Mouse (Mus musculus) stomach, postnatal 0 days (tissue): ENCODE measurements at regions not wholly inside any gene's neighbourhood (a gene's known extent, or its start where the extent isn't known, plus 50 kb on each side); places are given as distances from the start of the nearest gene placed in this dataset.

Experiments used
- ATAC-seq: fragments of 200-750 bp; cut with Nextera tagmentation; 2 replicates; pipeline ENCODE4 v1.8.0; 2017; ENCODE audit not compliant: low FRiP score, low TSS enrichment
- DNase-seq: peaks from one replicate; pipeline ENCODE4 v3.0.0-alpha.2; 2016; ENCODE audit warnings: low spot score
- H3K27ac ChIP-seq: fragments of 300-500 bp; sonication (generic); replicated peaks from 2 replicates; pipeline ENCODE4 v1.5.1; 2014; ENCODE audit warnings: mild to moderate bottlenecking, control low read depth
- H3K27me3 ChIP-seq: fragments of 300-500 bp; sonication (generic); 2 replicates; pipeline ENCODE4 v1.6.1; 2014; ENCODE audit warnings: low read length; ENCODE audit not compliant: control insufficient read depth, insufficient read depth
- H3K36me3 ChIP-seq: fragments of 300-500 bp; sonication (generic); 2 replicates; pipeline ENCODE4 v1.6.1; 2014; ENCODE audit warnings: low read length, mixed read lengths; ENCODE audit not compliant: control insufficient read depth, insufficient read depth
- H3K4me1 ChIP-seq: fragments of 300-500 bp; sonication (generic); replicated peaks from 2 replicates; pipeline ENCODE4 v1.6.1; 2014; ENCODE audit warnings: antibody characterized with exemption; ENCODE audit not compliant: control insufficient read depth, insufficient read depth
- H3K4me2 ChIP-seq: fragments of 300-500 bp; sonication (generic); replicated peaks from 2 replicates; pipeline ENCODE4 v1.6.1; 2014; ENCODE audit warnings: low read depth, mild to moderate bottlenecking, control low read depth, moderate library complexity
- H3K4me3 ChIP-seq: fragments of 300-500 bp; sonication (generic); 2 replicates; pipeline ENCODE4 v1.5.1; 2014; ENCODE audit warnings: low read depth, low read length, control low read depth
- H3K9ac ChIP-seq: fragments of 300-500 bp; sonication (generic); 2 replicates; pipeline ENCODE4 v1.6.1; 2014; ENCODE audit warnings: mild to moderate bottlenecking, low read length, control low read depth, mixed read lengths
- H3K9me3 ChIP-seq: fragments of 300-500 bp; sonication (generic); 2 replicates; pipeline ENCODE4 v1.6.1; 2016; ENCODE audit warnings: low read length; ENCODE audit not compliant: control insufficient read depth
- CTCF ChIP-seq: IDR thresholded peaks from 2 replicates; pipeline ENCODE4 v1.5.1; 2016; ENCODE audit warnings: antibody characterized with exemption, low read depth, mild to moderate bottlenecking, moderate library complexity
- EP300 ChIP-seq: optimal IDR thresholded peaks from 2 replicates; pipeline ENCODE3; 2016; ENCODE audit warnings: antibody characterized with exemption
- WGBS: fragments of 180-500 bp; shearing (Covaris S2); extraction: QIAGEN DNeasy Blood & Tissue Kit; methylation state at CpG from one replicate; pipeline ENCODE4 v1.1.7; 2014; 5-methylcytosine and 5-hydroxymethylcytosine counted together

- ATAC-seq (no peak), DNase-seq (no peak)
- no peak overlapping the region for H3K9ac ChIP-seq
- no peaks in the 10 kb centered on the region for H3K4me1 ChIP-seq
- TF ChIP-seq CTCF = peak; percentile 37
- no peak for TF ChIP-seq EP300
- no peak overlapping the region for H3K27ac ChIP-seq
- no peak overlapping the region for H3K4me3 ChIP-seq
- no peaks in the 10 kb centered on the region for H3K36me3 ChIP-seq
- H3K4me2 ChIP-seq = no peak overlapping the region
- no peaks in the 10 kb centered on the region; the same call in 1 of the 2 replicates for H3K27me3 ChIP-seq
- WGBS = 83% methylated on average over 6 of the region's 6 CpGs
- no peaks in the 10 kb centered on the region for H3K9me3 ChIP-seq
These were observed 387.8 kb downstream of the Med13l start for GRCm38 (mm10) chr5:118948119-118948786.

- 73% methylated on average over 7 of the region's 7 CpGs for WGBS
- DNase-seq = no peak
- no peak for TF ChIP-seq CTCF
These were observed 390.6 kb downstream of the Med13l start for GRCm38 (mm10) chr5:118951067-118951466.

GRCm38 (mm10) chr5:118960521-118961001 is 400.1 kb downstream of the Med13l start:
- DNase-seq (no peak), ATAC-seq (no peak)
- Histone ChIP-seq H3K9ac (no peak overlapping the region), H3K36me3 (no peaks in the 10 kb centered on the region), H3K4me3 (no peak overlapping the region), H3K27ac (no peak overlapping the region), H3K27me3 (no peaks in the 10 kb centered on the region), H3K9me3 (no peaks in the 10 kb centered on the region), H3K4me1 (no peaks in the 10 kb centered on the region), H3K4me2 (no peak overlapping the region)
- TF ChIP-seq CTCF (no peak), EP300 (no peak)
- WGBS = 40% methylated on average over 21 of the region's 21 CpGs

More at GRCm38 (mm10) chr5:118951067-118951466, 390.6 kb downstream of the Med13l start:
- no peak for ATAC-seq
- Histone ChIP-seq H3K9me3 (no peaks in the 10 kb centered on the region), H3K36me3 (no peaks in the 10 kb centered on the region), H3K27me3 (no peaks in the 10 kb centered on the region; the same call in 1 of the 2 replicates), H3K9ac (no peak overlapping the region), H3K4me2 (no peak overlapping the region), H3K4me3 (no peak overlapping the region), H3K27ac (no peak overlapping the region), H3K4me1 (no peaks in the 10 kb centered on the region)

- no peak for DNase-seq
- no peak for ATAC-seq
- Histone ChIP-seq H3K27me3 (no peaks in the 10 kb centered on the region), H3K4me1 (no peaks in the 10 kb centered on the region), H3K27ac (no peak overlapping the region), H3K36me3 (no peaks in the 10 kb centered on the region), H3K4me2 (no peak overlapping the region), H3K9ac (no peak overlapping the region), H3K9me3 (no peaks in the 10 kb centered on the region), H3K4me3 (no peak overlapping the region)
- 66% methylated on average over 11 of the region's 11 CpGs for WGBS
- no peak for TF ChIP-seq EP300
- TF ChIP-seq CTCF = no peak
These were observed 400.6 kb downstream of the Med13l start for GRCm38 (mm10) chr5:118961091-118961490.

- ATAC-seq (no peak), DNase-seq (no peak)
- no peaks in the 10 kb centered on the region for H3K36me3 ChIP-seq
- H3K27me3 ChIP-seq = no peaks in the 10 kb centered on the region
- no peak overlapping the region for H3K27ac ChIP-seq
- H3K4me2 ChIP-seq = no peak overlapping the region
- no peaks in the 10 kb centered on the region for H3K9me3 ChIP-seq
- no peak overlapping the region for H3K4me3 ChIP-seq
- no peak for TF ChIP-seq CTCF
- H3K4me1 ChIP-seq = no peaks in the 10 kb centered on the region
- 92% methylated on average over 3 of the region's 3 CpGs for WGBS
- no peak overlapping the region for H3K9ac ChIP-seq
These were observed 401.7 kb downstream of the Med13l start for GRCm38 (mm10) chr5:118962152-118962551.

- no peak overlapping the region for H3K4me2 ChIP-seq
- H3K27me3 ChIP-seq = no peaks in the 10 kb centered on the region
- WGBS = 85% methylated on average over 3 of the region's 3 CpGs
- H3K27ac ChIP-seq = no peak overlapping the region
- no peaks in the 10 kb centered on the region for H3K4me1 ChIP-seq
- H3K4me3 ChIP-seq = no peak overlapping the region
- H3K36me3 ChIP-seq = no peaks in the 10 kb centered on the region
- no peak for ATAC-seq
- H3K9me3 ChIP-seq = no peaks in the 10 kb centered on the region
- no peak overlapping the region for H3K9ac ChIP-seq
- DNase-seq = no peak
- TF ChIP-seq CTCF = no peak
- no peak for TF ChIP-seq EP300
These were observed 402.5 kb downstream of the Med13l start for GRCm38 (mm10) chr5:118963001-118963400.
